Mouse (Mus musculus): Measurements from ENCODE around the gene Pdpk1.
"Not testable (repeated sequence)": the region's sequence is repeated elsewhere in the genome, so short reads cannot be mapped to it uniquely, and the experiment has no call there.

The Pdpk1 gene

GRCm38 (mm10) chr17:24162584-24163175 is 12.0 kb upstream of the Pdpk1 start:
- DNase-seq (ENCODE audit: low read depth, low spot score), result peak; percentile 39

DNA sequence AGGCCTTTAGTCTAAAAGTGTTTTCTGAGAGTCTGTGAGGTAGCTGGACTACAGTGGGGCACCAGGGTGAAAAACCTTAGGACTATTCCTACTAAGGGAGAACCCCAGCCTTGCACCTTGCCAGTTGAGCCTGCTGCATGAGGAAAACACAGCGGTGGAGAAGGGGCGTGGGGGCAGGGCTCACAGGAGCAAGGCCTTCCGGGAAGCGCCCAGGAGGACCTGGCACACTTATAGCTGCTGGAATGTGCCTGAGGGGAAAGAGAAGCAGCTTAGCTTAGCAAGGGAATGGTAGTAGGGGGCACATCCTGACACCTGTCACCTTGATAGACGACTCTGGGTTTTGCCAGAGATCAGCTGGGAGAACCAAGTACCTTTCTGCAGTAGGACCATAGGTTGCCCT is 10.7 kb upstream of the Pdpk1 start:
- DNase-seq (ENCODE audit: low read depth, low spot score), result no peak

DNA sequence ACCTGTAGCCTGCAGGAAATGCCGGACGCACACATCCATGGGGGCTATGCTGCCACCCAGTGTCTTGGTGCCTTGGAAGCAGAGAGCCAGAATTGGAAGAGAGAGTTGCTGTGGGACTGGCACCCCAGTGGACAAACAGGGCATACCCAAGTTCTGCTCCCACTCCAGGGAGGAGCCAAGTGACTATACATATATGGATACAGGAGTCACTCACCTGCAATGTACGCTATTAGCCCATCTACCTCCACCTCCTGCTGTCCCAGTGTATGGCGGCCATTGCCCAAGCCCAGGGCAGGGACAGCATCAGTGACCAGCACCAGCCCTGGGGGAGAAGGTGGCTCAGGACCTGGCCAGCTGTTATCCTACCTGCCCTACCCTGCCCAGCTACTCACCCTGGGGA is 6.8 kb upstream of the Pdpk1 start:
- DNase-seq (ENCODE audit: low read depth, low spot score), result no peak

DNA sequence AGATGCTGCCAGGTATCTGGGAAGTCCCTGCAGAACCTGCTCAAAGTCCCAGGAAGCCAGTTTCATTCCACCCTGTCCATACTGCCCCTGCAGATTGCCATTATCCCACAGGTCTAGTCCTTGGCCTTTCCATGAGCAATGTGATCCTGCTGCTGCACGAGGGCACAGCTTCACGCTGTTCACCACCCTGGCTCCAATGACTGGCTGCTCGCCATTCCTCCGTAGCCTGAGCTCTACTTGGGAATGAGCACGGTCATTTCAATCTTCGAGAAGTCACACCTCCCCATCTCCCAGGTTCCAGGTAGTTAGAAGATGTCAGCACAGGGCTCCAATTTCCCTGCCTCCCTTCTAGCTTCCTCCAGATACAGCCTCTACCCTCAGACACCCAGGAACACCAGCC is 6.4 kb upstream of the Pdpk1 start:
- no peak for DNase-seq (ENCODE audit: low read depth, low spot score)

DNA sequence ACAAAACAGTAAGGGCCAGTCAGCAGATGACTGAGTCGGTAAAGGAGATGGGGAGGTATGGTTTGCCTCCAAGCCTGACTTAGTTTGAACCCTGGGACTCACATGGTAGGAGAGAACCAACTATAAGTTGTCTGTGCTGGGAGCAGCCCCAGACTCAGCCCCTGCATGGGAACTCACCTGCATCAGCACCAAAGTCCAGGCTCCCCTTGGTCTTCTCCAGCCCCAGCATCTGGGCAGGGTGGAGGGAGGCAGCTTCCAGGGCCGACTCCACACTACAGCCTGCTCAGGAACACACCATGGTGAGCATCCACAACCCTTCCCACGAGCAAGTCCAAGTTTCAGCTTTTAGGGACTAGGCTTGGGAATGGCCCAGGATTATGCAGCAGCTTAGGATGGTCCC is 5.7 kb upstream of the Pdpk1 start:
- DNase-seq (ENCODE audit: low read depth, low spot score), result no peak

- DNase-seq (ENCODE audit: low read depth, low spot score), result no peak
Measured at GRCm38 (mm10) chr17:24155742-24156141, 5.0 kb upstream of the Pdpk1 start.

DNA sequence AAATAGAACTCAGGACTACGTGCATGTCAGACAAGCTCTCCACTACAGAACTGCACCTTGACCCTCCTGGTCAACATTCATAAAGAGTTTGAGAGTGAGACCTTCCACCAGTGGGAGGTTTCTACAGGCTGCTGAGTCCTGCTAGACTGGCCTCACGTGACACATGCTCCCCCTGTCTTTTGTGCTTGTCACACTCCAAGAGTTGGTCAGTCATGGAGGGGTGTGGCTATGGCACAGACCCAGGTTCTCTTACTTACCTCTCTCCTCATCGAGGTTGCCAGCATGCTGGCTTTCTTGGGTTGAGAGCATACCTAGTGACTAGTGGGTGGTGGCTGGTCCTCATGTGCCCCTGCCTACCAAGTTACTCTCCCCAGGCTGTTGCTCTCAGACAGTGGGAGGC is 3.7 kb upstream of the Pdpk1 start:
- no peak for DNase-seq (ENCODE audit: low read depth, low spot score)

- peak; percentile 90 for DNase-seq (ENCODE audit: low read depth, low spot score)
Measured at GRCm38 (mm10) chr17:24151890-24152563, 1.3 kb upstream of the Pdpk1 start.

- no peak for DNase-seq (ENCODE audit: low read depth, low spot score)
Measured at GRCm38 (mm10) chr17:24151382-24151781, 658 bp upstream of the Pdpk1 start.

GRCm38 (mm10) chr17:24149421-24149820 is 1.3 kb downstream of the Pdpk1 start:
- DNase-seq (ENCODE audit: low read depth, low spot score), result no peak

DNA sequence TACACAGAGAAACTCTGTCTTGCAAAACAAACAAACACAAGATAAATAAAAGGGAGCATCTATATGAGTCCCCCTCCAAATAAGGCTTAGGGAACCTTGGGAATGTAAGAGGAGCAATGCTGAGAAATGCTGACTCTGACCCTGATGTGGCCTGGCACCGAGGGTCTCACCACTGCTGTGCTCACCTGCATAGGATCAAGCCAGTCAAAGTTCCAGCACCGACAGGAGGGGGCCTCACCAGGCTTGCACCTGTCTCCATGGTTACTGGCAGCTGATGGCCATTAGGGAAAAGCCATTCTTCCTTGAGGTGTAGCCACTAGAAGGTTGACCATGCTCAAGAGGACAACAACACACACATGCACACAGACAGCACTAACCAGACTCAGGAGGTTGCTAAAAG is 7.8 kb downstream of the Pdpk1 start:
- DNase-seq (ENCODE audit: low read depth, low spot score), result no peak

DNA sequence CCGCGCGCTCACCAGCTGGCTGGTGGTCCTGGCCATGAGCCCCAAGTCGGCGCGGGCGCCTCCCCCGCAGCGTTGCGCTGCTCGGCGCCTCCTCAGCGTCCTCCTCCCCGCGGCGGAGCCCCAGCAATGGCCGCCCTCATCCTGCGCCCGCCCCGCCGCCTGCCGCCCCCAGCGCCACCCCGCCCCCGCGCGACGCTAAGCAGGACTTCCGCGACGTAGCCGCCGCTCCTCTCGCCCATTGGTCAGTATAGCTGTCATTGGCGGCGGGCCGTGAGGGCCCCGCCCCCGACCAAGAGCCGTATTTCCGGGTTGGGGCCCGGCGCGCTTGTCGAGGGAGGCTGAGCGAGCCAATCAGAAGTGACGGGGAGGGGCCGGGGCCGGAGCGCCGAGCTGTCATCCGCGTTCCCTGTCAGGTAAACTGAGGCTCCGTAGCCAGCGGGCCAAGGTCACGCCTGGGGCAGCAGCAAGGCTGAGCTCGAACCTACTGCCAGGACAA is 9.3 kb downstream of the Pdpk1 start:
- peak; percentile 99 for DNase-seq (ENCODE audit: low read depth, low spot score)

GRCm38 (mm10) chr17:24140845-24141424 is 9.8 kb downstream of the Pdpk1 start:
- peak; percentile 30 for DNase-seq (ENCODE audit: low read depth, low spot score)

- no peak for DNase-seq (ENCODE audit: low read depth, low spot score)
Measured at GRCm38 (mm10) chr17:24139968-24140367, 10.8 kb downstream of the Pdpk1 start.

DNA sequence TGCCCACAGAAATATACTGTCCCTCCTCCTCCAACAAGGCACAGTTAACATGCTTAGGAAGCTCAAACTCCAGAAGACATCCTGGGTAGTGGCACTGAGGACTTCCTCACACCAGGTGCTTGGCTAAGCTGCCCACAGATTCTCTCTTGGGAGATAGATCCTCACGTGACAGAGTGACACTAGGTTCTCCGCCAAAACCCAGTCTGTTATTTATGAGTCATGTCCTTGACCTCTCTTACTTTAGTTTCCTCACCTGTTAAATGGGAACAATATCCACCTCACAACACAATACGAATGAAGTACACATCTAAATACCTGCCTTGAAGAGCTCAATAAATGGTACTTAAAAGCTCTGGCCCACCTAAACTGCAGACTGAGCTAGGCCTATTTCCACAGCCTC is 11.5 kb downstream of the Pdpk1 start:
- DNase-seq (ENCODE audit: low read depth, low spot score), result no peak

DNA sequence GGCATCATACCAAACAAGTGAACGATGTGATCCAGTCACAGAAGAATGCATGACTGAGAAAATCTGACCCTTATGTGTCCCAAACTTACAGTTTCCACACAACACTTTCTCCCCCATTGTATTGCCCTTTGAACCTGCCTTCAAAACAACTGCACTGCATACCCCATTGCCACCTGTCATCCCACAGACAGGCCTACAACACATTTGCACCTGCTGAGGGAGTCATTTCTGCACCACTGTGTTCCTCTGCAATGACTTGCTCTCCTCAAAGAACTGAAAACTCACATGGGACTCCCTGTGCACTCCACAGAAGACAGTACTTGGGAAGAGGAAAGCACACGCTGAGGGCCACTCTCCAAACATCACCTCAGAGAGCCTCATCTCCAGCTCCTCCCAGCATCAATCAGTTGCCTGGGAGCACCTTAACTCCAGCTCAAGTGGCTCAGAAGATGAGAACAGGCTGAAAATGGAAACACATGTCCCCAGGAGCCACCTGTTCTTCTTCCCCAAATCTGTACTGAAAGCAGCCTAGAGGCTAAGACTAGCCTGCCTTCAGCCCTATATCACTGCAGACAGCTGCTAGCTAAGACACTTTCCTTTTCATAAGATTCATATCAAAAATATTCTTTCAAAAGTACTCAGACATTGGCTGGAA is 13.4 kb downstream of the Pdpk1 start:
- peak; percentile 24 for DNase-seq (ENCODE audit: low read depth, low spot score)

DNA sequence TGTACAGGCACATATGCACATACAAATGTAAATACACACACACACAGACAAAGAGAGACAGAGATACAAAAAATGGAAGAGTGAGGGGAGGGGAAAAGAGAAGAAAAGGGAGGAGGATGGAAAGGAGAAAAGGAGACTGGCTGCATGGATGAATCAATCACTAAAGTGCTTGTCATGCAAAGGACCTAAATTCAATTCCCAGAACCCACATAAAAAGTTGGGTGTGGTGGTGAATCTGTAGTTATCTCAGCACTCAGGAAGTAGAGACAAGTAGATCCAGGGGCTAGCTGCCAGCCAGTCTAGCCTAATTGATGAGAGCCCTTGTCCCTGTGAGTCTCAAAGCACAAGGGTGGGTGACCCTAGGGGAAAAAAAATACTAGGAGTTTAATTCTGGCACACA is 16.7 kb downstream of the Pdpk1 start:
- no peak for DNase-seq (ENCODE audit: low read depth, low spot score)

DNA sequence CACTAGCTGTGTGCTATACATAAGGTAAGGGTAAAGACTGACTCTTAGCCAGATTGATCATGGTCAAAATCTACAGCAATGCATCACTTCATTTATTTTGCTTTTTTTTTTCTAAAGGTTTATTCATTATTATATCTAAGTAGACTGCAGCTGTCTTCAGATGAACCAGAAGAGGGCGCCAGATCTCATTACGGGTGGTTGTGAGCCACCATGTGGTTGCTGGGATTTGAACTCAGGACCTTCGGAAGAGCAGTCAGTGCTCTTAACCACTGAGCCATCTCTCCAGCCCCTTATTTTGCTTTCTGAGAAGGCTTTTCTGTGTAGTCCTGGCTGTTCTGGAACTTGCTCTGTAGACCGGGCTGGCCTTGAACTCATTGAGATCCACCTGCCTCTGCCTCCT is 17.8 kb downstream of the Pdpk1 start:
- not testable (repeated sequence) for DNase-seq (ENCODE audit: low read depth, low spot score)

DNA sequence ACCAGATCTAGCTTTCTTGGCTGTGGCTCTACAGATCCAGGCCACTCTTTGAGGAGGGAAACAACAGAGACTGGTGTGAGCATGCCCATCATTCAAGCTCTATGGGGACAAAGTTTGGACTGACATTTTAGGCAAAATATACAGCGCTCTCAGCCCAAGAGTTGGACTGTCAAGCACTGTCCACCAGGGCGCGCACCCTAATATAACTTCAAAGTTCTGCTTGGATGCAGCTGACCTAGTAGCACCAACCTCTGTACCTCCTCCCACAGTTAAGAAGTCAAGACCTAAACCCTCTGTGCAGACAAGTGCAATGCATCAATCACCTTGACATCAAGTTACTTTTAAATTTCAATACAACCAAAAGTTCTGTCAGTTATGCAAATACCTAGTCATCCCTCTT is 19.2 kb downstream of the Pdpk1 start:
- DNase-seq (ENCODE audit: low read depth, low spot score), result no peak

DNA sequence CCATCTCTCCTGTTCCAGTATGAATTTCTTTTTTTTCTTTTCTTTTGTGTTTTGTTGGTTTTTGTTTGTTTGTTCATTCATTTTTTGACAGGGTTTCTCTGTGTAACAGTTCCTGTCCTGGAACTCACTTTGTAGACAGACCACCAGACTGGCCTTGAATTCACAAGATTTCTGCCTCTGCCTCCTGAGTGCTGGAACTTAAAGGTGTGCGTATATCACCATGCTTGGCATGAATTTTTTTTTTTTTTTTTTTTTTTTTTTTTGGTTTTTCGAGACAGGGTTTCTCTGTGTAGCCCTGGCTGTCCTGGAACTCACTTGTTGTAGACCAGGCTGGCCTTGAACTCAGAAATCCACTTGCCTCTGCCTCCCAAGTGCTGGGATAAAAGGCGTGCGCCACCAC is 21.5 kb downstream of the Pdpk1 start:
- not testable (repeated sequence) for DNase-seq (ENCODE audit: low read depth, low spot score)

DNA sequence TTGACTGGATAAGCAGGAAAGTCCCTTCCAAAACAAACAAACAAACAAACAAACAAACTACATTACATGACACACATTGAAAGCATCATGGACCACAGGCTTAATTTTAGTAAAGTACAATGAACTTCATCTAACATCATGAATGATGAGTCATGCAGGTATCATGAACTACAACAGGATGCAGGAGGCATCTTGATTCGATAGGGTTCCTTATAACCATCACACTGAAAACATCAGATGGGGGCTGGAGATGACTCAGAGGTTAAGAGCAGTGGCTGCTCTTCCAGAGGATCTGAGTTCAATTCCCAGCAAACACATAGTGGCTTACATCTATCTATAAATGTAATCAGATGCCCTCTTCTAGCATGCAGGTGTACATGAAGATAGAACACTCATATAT is 23.1 kb downstream of the Pdpk1 start:
- DNase-seq (ENCODE audit: low read depth, low spot score), result no peak

DNA sequence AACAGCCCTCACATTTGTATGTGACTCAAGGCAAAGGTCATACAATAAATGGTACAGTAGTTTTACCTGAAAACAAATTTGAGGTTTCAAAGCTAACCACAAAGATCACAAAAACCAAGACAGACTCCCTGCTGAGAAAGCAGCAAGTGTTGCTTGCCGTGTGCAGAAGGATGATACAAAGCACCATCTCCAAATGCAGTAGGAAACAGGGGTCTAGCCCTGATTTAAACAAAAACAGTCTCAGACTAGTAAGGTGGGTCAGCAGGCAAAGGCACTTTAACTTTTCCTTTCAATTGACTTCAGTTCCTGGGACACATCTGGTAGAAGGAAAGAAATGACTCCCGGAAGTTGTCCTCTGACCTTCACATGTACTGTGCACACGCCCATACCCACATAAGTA is 23.9 kb downstream of the Pdpk1 start:
- DNase-seq (ENCODE audit: low read depth, low spot score), result no peak

- DNase-seq (ENCODE audit: low read depth, low spot score), result peak; percentile 27
Measured at GRCm38 (mm10) chr17:24119446-24119845, 31.3 kb downstream of the Pdpk1 start.

Measured in brain, adult 2 months (tissue).